Mouse (Mus musculus) midbrain, embryonic 14.5 days (tissue): ENCODE measurements at regions not wholly inside any gene's neighbourhood (a gene's known extent, or its start where the extent isn't known, plus 50 kb on each side); places are given as distances from the start of the nearest gene placed in this dataset.

Source experiments
- ATAC-seq: fragments of 200-750 bp; cut with Nextera tagmentation; 2 replicates; pipeline ENCODE4 v1.8.0; 2017; ENCODE audit warnings: moderate number of reproducible peaks, moderate library complexity; ENCODE audit not compliant: low FRiP score, low TSS enrichment
- DNase-seq: peaks from one replicate; pipeline ENCODE4 v3.0.0-alpha.2; 2015
- H3K27ac ChIP-seq: fragments of 300-500 bp; sonication (generic); replicated peaks from 2 replicates; pipeline ENCODE4 v1.5.1; 2014; ENCODE audit warnings: mild to moderate bottlenecking, low read depth, low read length, moderate library complexity
- H3K27me3 ChIP-seq: fragments of 300-500 bp; sonication (generic); 2 replicates; pipeline ENCODE4 v1.6.1; 2014; ENCODE audit warnings: low read length, control low read depth, mixed read lengths; ENCODE audit not compliant: control insufficient read depth, insufficient read depth
- H3K36me3 ChIP-seq: fragments of 300-500 bp; sonication (generic); 2 replicates; pipeline ENCODE4 v1.6.1; 2014; ENCODE audit warnings: low read length, control low read depth; ENCODE audit not compliant: control insufficient read depth, insufficient read depth
- H3K4me1 ChIP-seq: fragments of 300-500 bp; sonication (generic); 2 replicates; pipeline ENCODE4 v1.6.1; 2014; ENCODE audit warnings: mild to moderate bottlenecking, antibody characterized with exemption, low read length, control low read depth; ENCODE audit not compliant: control insufficient read depth, insufficient read depth
- H3K4me2 ChIP-seq: fragments of 300-500 bp; sonication (generic); 2 replicates; pipeline ENCODE4 v1.6.1; 2014; ENCODE audit warnings: mild to moderate bottlenecking, low read length, moderate library complexity
- H3K4me3 ChIP-seq: fragments of 300-500 bp; sonication (generic); replicated peaks from 2 replicates; pipeline ENCODE4 v1.5.1; 2014; ENCODE audit warnings: low read depth, low read length
- H3K9ac ChIP-seq: fragments of 300-500 bp; sonication (generic); replicated peaks from 2 replicates; pipeline ENCODE4 v1.6.1; 2014; ENCODE audit warnings: mild to moderate bottlenecking, low read length, moderate library complexity
- H3K9me3 ChIP-seq: fragments of 300-500 bp; sonication (generic); 2 replicates; pipeline ENCODE4 v1.6.1; 2016; ENCODE audit warnings: low read length, control low read depth, mixed read lengths; ENCODE audit not compliant: control insufficient read depth
- WGBS: fragments of 180-500 bp; shearing (Covaris S2); extraction: QIAGEN DNeasy Blood & Tissue Kit; methylation state at CpG from one replicate; pipeline ENCODE4 v1.1.7; 2014; 5-methylcytosine and 5-hydroxymethylcytosine counted together

GRCm38 (mm10) chr13:44642361-44642760 lies 86.9 kb upstream of the Jarid2 start:
- WGBS, result 92% methylated on average over 7 of the region's 7 CpGs

GRCm38 (mm10) chr13:44650052-44650451 lies 79.2 kb upstream of the Jarid2 start:
- ATAC-seq (no peak), DNase-seq (peak; percentile 50)
- Histone ChIP-seq H3K27ac (no peak overlapping the region), H3K36me3 (no peaks in the 10 kb centered on the region), H3K4me3 (no peak overlapping the region), H3K9ac (no peak overlapping the region), H3K4me2 (0 out of 2 replicates have a peak overlapping the region, but pooled peaks have one; percentile 11), H3K27me3 (0 out of 2 replicates have a peak, but pooled peaks cover 5% of the 10 kb centered on the region), H3K9me3 (no peaks in the 10 kb centered on the region), H3K4me1 (0 out of 2 replicates have a peak, but pooled peaks cover 4% of the 10 kb centered on the region)
- 29% methylated on average over 13 of the region's 13 CpGs for WGBS

More at GRCm38 (mm10) chr13:44642361-44642760, 86.9 kb upstream of the Jarid2 start:
- H3K4me3 ChIP-seq, result no peak overlapping the region
- H3K36me3 ChIP-seq, result no peaks in the 10 kb centered on the region
- DNase-seq (no peak), ATAC-seq (no peak)
- no peaks in the 10 kb centered on the region for H3K9me3 ChIP-seq
- no peak overlapping the region for H3K27ac ChIP-seq
- no peak overlapping the region for H3K9ac ChIP-seq
- H3K27me3 ChIP-seq, result no peaks in the 10 kb centered on the region
- no peaks in the 10 kb centered on the region for H3K4me1 ChIP-seq
- H3K4me2 ChIP-seq, result no peak overlapping the region

- 0 out of 2 replicates have a peak, but pooled peaks cover 4% of the 10 kb centered on the region for H3K4me1 ChIP-seq
- 13% methylated on average over 22 of the region's 22 CpGs for WGBS
- no peak overlapping the region for H3K4me3 ChIP-seq
- no peak for ATAC-seq
- no peak overlapping the region for H3K27ac ChIP-seq
- H3K9ac ChIP-seq, result no peak overlapping the region
- no peaks in the 10 kb centered on the region for H3K36me3 ChIP-seq
- H3K4me2 ChIP-seq, result no peak overlapping the region
- peak; percentile 62 for DNase-seq
- 0 out of 2 replicates have a peak, but pooled peaks cover 5% of the 10 kb centered on the region for H3K27me3 ChIP-seq
- H3K9me3 ChIP-seq, result no peaks in the 10 kb centered on the region
These were observed 77.7 kb upstream of the Jarid2 start for GRCm38 (mm10) chr13:44651259-44652238.

GRCm38 (mm10) chr13:44657905-44658414 lies 71.3 kb upstream of the Jarid2 start:
- Histone ChIP-seq H3K9ac (no peak overlapping the region), H3K4me2 (no peak overlapping the region), H3K27ac (no peak overlapping the region), H3K9me3 (no peaks in the 10 kb centered on the region), H3K4me3 (no peak overlapping the region), H3K36me3 (no peaks in the 10 kb centered on the region), H3K27me3 (no peaks in the 10 kb centered on the region), H3K4me1 (no peaks in the 10 kb centered on the region)
- ATAC-seq (no peak), DNase-seq (no peak)
- WGBS, result 76% methylated on average over 10 of the region's 10 CpGs

- H3K4me2 ChIP-seq, result no peak overlapping the region
- no peak overlapping the region for H3K4me3 ChIP-seq
- H3K9me3 ChIP-seq, result no peaks in the 10 kb centered on the region
- 75% methylated on average over 6 of the region's 6 CpGs for WGBS
- H3K36me3 ChIP-seq, result no peaks in the 10 kb centered on the region
- H3K27ac ChIP-seq, result no peak overlapping the region
- no peaks in the 10 kb centered on the region for H3K27me3 ChIP-seq
- DNase-seq (no peak), ATAC-seq (no peak)
- H3K4me1 ChIP-seq, result no peaks in the 10 kb centered on the region
- H3K9ac ChIP-seq, result no peak overlapping the region
These were observed 69.4 kb upstream of the Jarid2 start for GRCm38 (mm10) chr13:44659861-44660260.

GRCm38 (mm10) chr13:44663062-44663461 lies 66.2 kb upstream of the Jarid2 start:
- Histone ChIP-seq H3K4me2 (no peak overlapping the region), H3K9me3 (no peaks in the 10 kb centered on the region), H3K4me3 (no peak overlapping the region), H3K36me3 (no peaks in the 10 kb centered on the region), H3K27me3 (no peaks in the 10 kb centered on the region), H3K9ac (no peak overlapping the region), H3K4me1 (no peaks in the 10 kb centered on the region), H3K27ac (no peak overlapping the region)
- WGBS, result 92% methylated on average over 11 of the region's 11 CpGs
- ATAC-seq (no peak), DNase-seq (no peak)

GRCm38 (mm10) chr13:44663730-44664129 lies 65.5 kb upstream of the Jarid2 start:
- DNase-seq (no peak), ATAC-seq (no peak)
- no peak overlapping the region for H3K4me2 ChIP-seq
- WGBS, result 68% methylated on average over 7 of the region's 7 CpGs
- no peak overlapping the region for H3K27ac ChIP-seq
- no peaks in the 10 kb centered on the region for H3K9me3 ChIP-seq
- H3K4me1 ChIP-seq, result no peaks in the 10 kb centered on the region
- no peak overlapping the region for H3K4me3 ChIP-seq
- H3K36me3 ChIP-seq, result no peaks in the 10 kb centered on the region
- no peaks in the 10 kb centered on the region for H3K27me3 ChIP-seq
- H3K9ac ChIP-seq, result no peak overlapping the region

- ATAC-seq, result no peak
- WGBS, result 65% methylated on average over 6 of the region's 6 CpGs
These were observed 59.5 kb upstream of the Jarid2 start for GRCm38 (mm10) chr13:44669761-44670160.

More at GRCm38 (mm10) chr13:44669761-44670160, 59.5 kb upstream of the Jarid2 start:
- Histone ChIP-seq H3K4me1 (no peaks in the 10 kb centered on the region), H3K4me2 (no peak overlapping the region), H3K27ac (no peak overlapping the region), H3K27me3 (no peaks in the 10 kb centered on the region; the same call in 1 of the 2 replicates), H3K9ac (no peak overlapping the region), H3K9me3 (no peaks in the 10 kb centered on the region), H3K36me3 (no peaks in the 10 kb centered on the region), H3K4me3 (no peak overlapping the region)
- no peak for DNase-seq
